Mouse (Mus musculus) limb, embryonic 10.5 days (tissue): Measurements from ENCODE around the gene Nat8f1. TPM values are rescaled to one million over a fixed set of nuclear protein-coding genes. Genes with fewer than 3 reads are reported as not detected.

ENCODE experiments used
- polyA plus RNA-seq: library from polyadenylated mRNA; unstranded; fragments of >200 nt; fragmentation: Nextera tagmentation; extraction: Ambion mirVana; gene quantifications from 2 replicates; pipeline ENCODE4 v1.2.1, GENCODE M21; 2016

Gene Nat8f1
- polyA plus RNA-seq, 1 experiment from 2014 or later: 5.2 TPM

Other genes with a start within 250 kb of the Nat8f1 start
- not detected in 2 replicates for gene Nat8f7, start 202.5 kb downstream of the Nat8f1 start, polyA plus RNA-seq
- gene Nat8f3, start 149.9 kb downstream of the Nat8f1 start, polyA plus RNA-seq: 0.11 and 0.21 TPM in 2 replicates
- not detected in 2 replicates for gene Nat8f6, start 94.7 kb downstream of the Nat8f1 start, polyA plus RNA-seq
- not detected in 2 replicates for gene Nat8f5, start 94.7 kb downstream of the Nat8f1 start, polyA plus RNA-seq
- not detected in 2 replicates for gene Nat8, start 83.6 kb downstream of the Nat8f1 start, polyA plus RNA-seq
- not detected in 2 replicates for gene Nat8f2, start 46.5 kb downstream of the Nat8f1 start, polyA plus RNA-seq
- 1.5 and 1.8 TPM in 2 replicates for gene Nat8f4, start 10.8 kb downstream of the Nat8f1 start, polyA plus RNA-seq
- 27.5 and 32.5 TPM in 2 replicates for gene Tprkb, start 3.8 kb downstream of the Nat8f1 start, polyA plus RNA-seq
- gene Dusp11, start 46.0 kb upstream of the Nat8f1 start, polyA plus RNA-seq: 39.0 and 45.0 TPM in 2 replicates
- not detected in 2 replicates for gene Figla, start 100.5 kb upstream of the Nat8f1 start, polyA plus RNA-seq
- 6.1 and 7.7 TPM in 2 replicates for gene Add2, start 113.0 kb upstream of the Nat8f1 start, polyA plus RNA-seq